Mouse (Mus musculus): ENCODE measurements around the gene Gopc.

DNA sequence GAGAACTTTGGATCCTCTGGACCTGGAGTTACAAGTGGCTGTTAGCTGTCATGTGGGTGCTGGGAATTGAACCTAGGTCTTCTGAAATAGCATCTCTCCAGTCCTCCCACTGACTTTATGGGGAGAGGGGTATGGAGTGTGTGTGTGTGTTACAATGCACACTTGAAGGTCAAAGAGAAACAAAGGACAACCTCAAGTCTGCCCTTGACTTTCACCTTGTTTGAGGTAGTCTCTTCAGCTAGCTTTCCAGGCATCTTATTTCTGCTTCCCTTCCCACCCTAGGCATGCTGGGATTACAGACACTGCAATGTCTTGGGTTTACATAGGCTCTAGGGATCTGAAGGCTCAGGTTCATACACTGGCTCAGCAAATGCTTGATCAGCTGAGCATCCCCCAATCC, 79.7 kb downstream of the Gopc start:
- TF ChIP-seq CTCF (IDR thresholded peaks at IDR 0.05; ENCODE audit: borderline replicate concordance, insufficient read depth, low read depth, low read length) (no peak), POLR2A (IDR thresholded peaks at IDR 0.05; ENCODE audit: borderline replicate concordance, insufficient read depth, low read length) (no peak)
